Mouse (Mus musculus) embryonic fibroblast, embryonic 13.5 days (primary cell): ENCODE measurements around the gene Klc3. TPM values are rescaled to one million over a fixed set of nuclear protein-coding genes. Genes with fewer than 3 reads are reported as not detected.

Experiments used
- H3K27ac ChIP-seq: 2 replicates; pipeline ENCODE4 v1.5.1; 2012; ENCODE audit warnings: low read length, control low read depth, inconsistent platforms; ENCODE audit not compliant: insufficient read depth
- H3K4me1 ChIP-seq: 2 replicates; pipeline ENCODE4 v1.6.1; 2011; ENCODE audit warnings: low read length; ENCODE audit not compliant: control insufficient read depth, insufficient read depth
- H3K4me3 ChIP-seq: 2 replicates; pipeline ENCODE4 v1.5.1; 2011; ENCODE audit warnings: mild to moderate bottlenecking, control low read depth, low read length; ENCODE audit not compliant: insufficient read depth
- CTCF ChIP-seq: IDR thresholded peaks from 2 replicates; pipeline ENCODE4 v1.5.1; 2011; ENCODE audit warnings: mild to moderate bottlenecking, control low read depth, low read length, moderate library complexity, borderline replicate concordance; ENCODE audit not compliant: insufficient read depth
- POLR2A ChIP-seq: IDR thresholded peaks from 2 replicates; pipeline ENCODE4 v1.6.1; 2011; ENCODE audit warnings: low read depth, mild to moderate bottlenecking, control low read depth, low read length, moderate library complexity
- polyA plus RNA-seq: library from polyadenylated mRNA; stranded (reverse); fragments of >200 nt; gene quantifications from 2 replicates; pipeline ENCODE4 v1.2.4, GENCODE M21; 2011; ENCODE audit warnings: low read depth; ENCODE audit not compliant: missing spikeins, insufficient read length

Gene Klc3
- polyA plus RNA-seq, 1 experiment: 5.3 TPM

GRCm38 (mm10) chr7:19427999-19428650 is 24.2 kb upstream of the Klc3 start:
- TF ChIP-seq POLR2A (no peak), CTCF (no peak)

GRCm38 (mm10) chr7:19426888-19427287 is 23.0 kb upstream of the Klc3 start:
- no peak overlapping the region for H3K4me3 ChIP-seq
- H3K27ac ChIP-seq: no peak overlapping the region
- TF ChIP-seq POLR2A (no peak), CTCF (no peak)
- H3K4me1 ChIP-seq: no peaks in the 10 kb centered on the region

More at GRCm38 (mm10) chr7:19427999-19428650, 24.2 kb upstream of the Klc3 start:
- Histone ChIP-seq H3K27ac (no peak overlapping the region), H3K4me1 (no peaks in the 10 kb centered on the region), H3K4me3 (no peak overlapping the region)

- Histone ChIP-seq H3K27ac (no peak overlapping the region), H3K4me1 (no peaks in the 10 kb centered on the region), H3K4me3 (no peak overlapping the region)
- TF ChIP-seq POLR2A (no peak), CTCF (no peak)
These were observed 22.4 kb upstream of the Klc3 start for GRCm38 (mm10) chr7:19426349-19426748.

GRCm38 (mm10) chr7:19424051-19424450 is 20.1 kb upstream of the Klc3 start:
- no peak overlapping the region for H3K27ac ChIP-seq
- H3K4me3 ChIP-seq: no peak overlapping the region
- no peak for TF ChIP-seq CTCF
- TF ChIP-seq POLR2A: no peak
- H3K4me1 ChIP-seq: no peaks in the 10 kb centered on the region

- H3K27ac ChIP-seq: no peak overlapping the region
- no peaks in the 10 kb centered on the region for H3K4me1 ChIP-seq
- no peak overlapping the region for H3K4me3 ChIP-seq
- TF ChIP-seq CTCF (no peak), POLR2A (no peak)
These were observed 19.2 kb upstream of the Klc3 start for GRCm38 (mm10) chr7:19423083-19423482.

- TF ChIP-seq POLR2A: no peak
- no peak for TF ChIP-seq CTCF
- peak overlapping the region; percentile 21; the same call in 1 of the 2 replicates for H3K4me3 ChIP-seq
- H3K4me1 ChIP-seq: no peaks in the 10 kb centered on the region
- H3K27ac ChIP-seq: no peak overlapping the region
These were observed 17.1 kb upstream of the Klc3 start for GRCm38 (mm10) chr7:19420821-19421636.

GRCm38 (mm10) chr7:19420121-19420520 is 16.2 kb upstream of the Klc3 start:
- H3K4me1 ChIP-seq: no peaks in the 10 kb centered on the region
- no peak for TF ChIP-seq CTCF
- TF ChIP-seq POLR2A: no peak
- H3K27ac ChIP-seq: no peak overlapping the region
- H3K4me3 ChIP-seq: no peak overlapping the region

GRCm38 (mm10) chr7:19416590-19416989 is 12.7 kb upstream of the Klc3 start:
- Histone ChIP-seq H3K4me3 (no peak overlapping the region), H3K27ac (no peak overlapping the region), H3K4me1 (no peaks in the 10 kb centered on the region)
- TF ChIP-seq CTCF (no peak), POLR2A (no peak)

- no peak overlapping the region for H3K27ac ChIP-seq
- no peak for TF ChIP-seq POLR2A
- TF ChIP-seq CTCF: no peak
- H3K4me1 ChIP-seq: no peaks in the 10 kb centered on the region
- no peak overlapping the region for H3K4me3 ChIP-seq
These were observed 9.6 kb upstream of the Klc3 start for GRCm38 (mm10) chr7:19413525-19413924.

- no peak for TF ChIP-seq POLR2A
- no peak for TF ChIP-seq CTCF
- Histone ChIP-seq H3K27ac (no peak overlapping the region), H3K4me1 (no peaks in the 10 kb centered on the region), H3K4me3 (no peak overlapping the region)
These were observed 7.9 kb upstream of the Klc3 start for GRCm38 (mm10) chr7:19411783-19412182.
